Mouse (Mus musculus) stomach, postnatal 0 days (tissue): ENCODE measurements at regions not wholly inside any gene's neighbourhood (a gene's known extent, or its start where the extent isn't known, plus 50 kb on each side); places are given as distances from the start of the nearest gene placed in this dataset.
A peak's percentile ranks its signal among the peaks of the same experiment; 100 is the strongest.

ENCODE experiments used
- ATAC-seq: fragments of 200-750 bp; cut with Nextera tagmentation; 2 replicates; pipeline ENCODE4 v1.8.0; 2017; ENCODE audit not compliant: low FRiP score, low TSS enrichment
- DNase-seq: peaks from one replicate; pipeline ENCODE4 v3.0.0-alpha.2; 2016; ENCODE audit warnings: low spot score
- H3K27ac ChIP-seq: fragments of 300-500 bp; sonication (generic); replicated peaks from 2 replicates; pipeline ENCODE4 v1.5.1; 2014; ENCODE audit warnings: mild to moderate bottlenecking, control low read depth
- H3K27me3 ChIP-seq: fragments of 300-500 bp; sonication (generic); 2 replicates; pipeline ENCODE4 v1.6.1; 2014; ENCODE audit warnings: low read length; ENCODE audit not compliant: control insufficient read depth, insufficient read depth
- H3K36me3 ChIP-seq: fragments of 300-500 bp; sonication (generic); 2 replicates; pipeline ENCODE4 v1.6.1; 2014; ENCODE audit warnings: low read length, mixed read lengths; ENCODE audit not compliant: control insufficient read depth, insufficient read depth
- H3K4me1 ChIP-seq: fragments of 300-500 bp; sonication (generic); replicated peaks from 2 replicates; pipeline ENCODE4 v1.6.1; 2014; ENCODE audit warnings: antibody characterized with exemption; ENCODE audit not compliant: control insufficient read depth, insufficient read depth
- H3K4me2 ChIP-seq: fragments of 300-500 bp; sonication (generic); replicated peaks from 2 replicates; pipeline ENCODE4 v1.6.1; 2014; ENCODE audit warnings: low read depth, mild to moderate bottlenecking, control low read depth, moderate library complexity
- H3K4me3 ChIP-seq: fragments of 300-500 bp; sonication (generic); 2 replicates; pipeline ENCODE4 v1.5.1; 2014; ENCODE audit warnings: low read depth, low read length, control low read depth
- H3K9ac ChIP-seq: fragments of 300-500 bp; sonication (generic); 2 replicates; pipeline ENCODE4 v1.6.1; 2014; ENCODE audit warnings: mild to moderate bottlenecking, low read length, control low read depth, mixed read lengths
- H3K9me3 ChIP-seq: fragments of 300-500 bp; sonication (generic); 2 replicates; pipeline ENCODE4 v1.6.1; 2016; ENCODE audit warnings: low read length; ENCODE audit not compliant: control insufficient read depth
- CTCF ChIP-seq: IDR thresholded peaks from 2 replicates; pipeline ENCODE4 v1.5.1; 2016; ENCODE audit warnings: antibody characterized with exemption, low read depth, mild to moderate bottlenecking, moderate library complexity
- EP300 ChIP-seq: optimal IDR thresholded peaks from 2 replicates; pipeline ENCODE3; 2016; ENCODE audit warnings: antibody characterized with exemption
- WGBS: fragments of 180-500 bp; shearing (Covaris S2); extraction: QIAGEN DNeasy Blood & Tissue Kit; methylation state at CpG from one replicate; pipeline ENCODE4 v1.1.7; 2014; 5-methylcytosine and 5-hydroxymethylcytosine counted together

DNA sequence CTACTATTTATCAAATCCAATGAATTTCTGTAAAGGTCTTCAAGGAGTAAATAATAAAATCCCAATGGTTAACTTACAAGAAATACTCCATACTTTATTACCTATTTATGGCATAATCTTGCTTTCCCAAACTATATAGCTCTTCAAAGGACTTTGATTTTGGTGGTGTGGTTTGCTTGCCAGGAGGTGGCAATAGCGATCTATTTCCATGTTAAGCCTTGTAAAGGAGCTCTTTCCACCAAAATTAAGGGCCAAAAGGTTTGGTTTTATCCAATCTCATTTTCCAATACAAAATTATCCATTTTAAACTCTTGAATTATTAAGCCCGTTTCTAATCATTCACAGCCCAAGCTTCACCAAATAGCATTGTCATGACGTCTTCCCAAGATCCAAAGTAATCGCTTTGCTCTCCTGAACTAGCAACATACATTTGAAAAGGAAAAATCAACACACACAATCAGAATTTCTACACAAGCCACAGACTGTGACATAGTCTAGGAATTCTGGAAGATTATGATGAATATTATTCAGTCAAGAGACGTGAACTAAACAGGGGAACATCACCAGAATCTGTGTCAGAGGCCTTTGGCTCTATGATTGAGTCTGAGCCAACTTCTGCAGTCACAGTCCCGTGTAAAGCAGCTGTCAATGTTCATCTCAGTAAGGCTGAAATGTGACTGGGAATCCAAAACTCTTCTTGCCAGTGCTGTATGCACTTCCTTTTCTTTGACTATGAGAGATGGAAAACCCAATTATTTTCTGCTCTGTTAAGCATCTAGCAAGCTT, 986.9 kb downstream of the Tbl1xr1 start:
- DNase-seq: no peak
- Histone ChIP-seq H3K4me3 (no peak overlapping the region), H3K9me3 (no peaks in the 10 kb centered on the region), H3K4me1 (no peaks in the 10 kb centered on the region), H3K27ac (no peak overlapping the region), H3K9ac (no peak overlapping the region), H3K4me2 (no peak overlapping the region), H3K36me3 (no peaks in the 10 kb centered on the region), H3K27me3 (no peaks in the 10 kb centered on the region)
- 59% methylated on average over 6 of the region's 6 CpGs for WGBS
- TF ChIP-seq EP300 (no peak), CTCF (peak; percentile 55)
- no peak for ATAC-seq

- Histone ChIP-seq H3K27me3 (no peaks in the 10 kb centered on the region), H3K36me3 (no peaks in the 10 kb centered on the region), H3K27ac (no peak overlapping the region), H3K4me2 (no peak overlapping the region), H3K4me1 (no peaks in the 10 kb centered on the region), H3K9me3 (no peaks in the 10 kb centered on the region), H3K4me3 (no peak overlapping the region), H3K9ac (no peak overlapping the region)
- ATAC-seq (no peak), DNase-seq (no peak)
- WGBS: 92% methylated on average over 2 of the region's 2 CpGs
- TF ChIP-seq EP300: no peak
- no peak for TF ChIP-seq CTCF
These were observed 995.0 kb downstream of the Tbl1xr1 start for GRCm38 (mm10) chr3:23071486-23071885.
